Mouse (Mus musculus): ENCODE results near the gene Ggt6. TPM values are rescaled to one million over a fixed set of nuclear protein-coding genes. Genes with fewer than 3 reads are reported as not detected.

The Ggt6 gene
- 0.21 TPM in 1 of 2 replicates, not detected in the other for polyA plus RNA-seq (2012; rRNA removed)

DNA sequence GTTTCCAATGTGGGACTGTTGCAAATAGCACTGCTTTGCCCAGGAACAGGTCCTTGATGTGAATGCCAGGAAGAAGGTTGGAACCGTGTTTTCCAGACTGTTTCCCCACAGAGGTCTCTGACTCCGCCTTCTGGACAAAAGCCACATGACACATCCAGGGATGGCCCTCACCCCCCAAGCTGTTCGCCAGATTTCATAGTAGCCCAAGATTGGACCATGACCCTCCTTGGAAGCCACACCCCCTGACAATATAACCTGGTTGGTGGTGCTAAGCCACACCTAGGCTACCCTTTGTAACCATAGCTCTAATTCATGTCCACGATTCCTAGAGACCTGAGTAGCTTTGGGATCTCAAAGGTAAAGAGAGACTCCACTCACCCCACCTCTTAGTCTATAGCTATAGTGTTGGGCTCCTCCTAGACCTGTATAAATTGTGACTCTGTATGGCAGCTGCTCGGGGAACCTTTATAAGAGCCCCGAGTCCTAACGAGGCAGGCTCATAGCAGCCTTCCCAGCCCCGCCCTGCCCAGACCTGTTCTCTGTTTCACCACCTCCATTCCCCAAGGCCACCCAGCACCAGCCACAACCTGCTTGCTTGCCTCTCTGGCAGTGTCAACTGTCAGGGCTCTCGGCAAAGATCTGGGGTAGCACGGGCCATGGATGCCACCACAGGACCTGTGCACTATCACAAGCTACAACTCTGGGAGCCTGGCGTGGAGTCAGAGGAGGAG, at the start of gene Ggt6:
TSS of gene Ggt6 (plus strand) at position 564 of the 731 bp plus-strand sequence.

DNA sequence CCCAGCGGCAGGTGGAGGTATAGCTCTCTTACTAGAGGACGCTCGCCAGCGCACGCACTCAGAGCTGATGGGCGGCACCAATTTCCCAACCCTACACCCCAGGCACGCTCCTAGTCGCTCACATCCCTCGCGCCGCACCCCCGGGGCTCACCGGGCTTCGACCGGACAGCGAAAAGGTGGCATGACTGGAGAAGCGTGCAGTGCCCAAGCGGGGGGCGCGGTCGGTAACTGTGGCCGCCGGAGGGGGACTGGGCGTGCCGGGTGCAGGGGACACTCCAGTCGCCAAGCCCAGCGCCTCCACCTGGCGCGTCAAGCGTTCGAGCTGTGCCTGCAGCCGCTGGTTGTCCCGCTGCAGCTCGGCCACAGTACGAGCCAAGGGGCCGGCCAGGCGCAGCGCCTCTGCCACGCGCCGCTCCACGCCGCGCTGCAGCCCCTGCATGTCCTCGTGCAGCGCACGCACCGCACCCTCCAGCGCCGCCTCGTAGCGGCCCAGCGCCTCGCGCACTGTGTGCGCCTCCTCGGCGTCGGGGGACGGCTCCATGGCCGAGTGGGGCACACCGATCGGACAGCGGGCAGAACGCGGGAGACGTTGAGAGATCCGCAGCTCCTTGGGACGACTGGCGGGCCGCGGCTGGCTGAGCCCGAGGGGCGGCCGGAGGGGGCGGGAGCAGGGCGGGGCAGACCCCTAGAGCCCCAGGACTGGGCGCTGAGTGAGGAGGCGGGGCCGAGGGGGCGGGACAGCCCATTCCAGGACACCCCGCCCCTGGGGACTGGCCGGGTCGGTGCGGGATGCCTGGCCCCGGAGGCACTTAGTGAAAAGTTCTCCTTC, 24.0 kb upstream of the Ggt6 start, which contains the start of gene Smtnl2:
TSS of gene Smtnl2 (minus strand) at position 621 of the 829 bp plus-strand sequence.

DNA sequence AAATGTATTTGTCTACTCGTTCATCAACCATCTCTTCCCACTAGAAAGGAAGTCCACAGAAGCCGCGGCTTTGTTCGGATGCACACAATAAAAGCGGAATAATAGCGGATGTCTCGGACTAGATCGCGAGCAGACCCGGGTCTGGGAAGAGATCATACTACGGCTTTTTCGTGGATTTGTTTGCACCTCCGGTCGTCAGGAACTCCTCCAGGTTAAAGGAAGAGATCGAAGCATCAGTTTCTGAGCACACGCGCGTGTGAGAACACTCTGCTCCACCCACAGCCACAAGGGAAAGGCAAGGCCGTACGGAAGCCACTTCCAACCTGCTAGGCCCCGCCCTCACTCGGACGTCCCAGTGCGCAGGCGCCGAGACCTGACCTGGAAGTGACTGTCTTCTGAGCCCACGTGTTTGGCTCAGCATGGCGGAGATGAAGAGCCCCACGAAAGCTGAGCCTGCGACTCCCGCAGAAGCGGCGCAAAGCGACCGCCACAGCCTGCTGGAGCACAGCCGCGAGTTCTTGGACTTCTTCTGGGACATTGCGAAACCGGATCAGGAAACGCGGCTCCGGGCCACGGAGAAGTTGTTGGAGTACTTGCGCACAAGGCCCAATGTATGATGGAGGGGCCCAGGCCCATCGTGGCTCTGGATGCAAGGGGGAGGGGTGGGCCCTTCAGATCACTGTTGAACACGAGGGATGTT, 5.8 kb downstream of the Ggt6 start, which contains the start of gene Mybbp1a:
TSS of gene Mybbp1a (plus strand) at position 391 of the 700 bp plus-strand sequence.

Other genes starting within 250 kb of the Ggt6 start
- 5.5 and 5.8 TPM in 2 replicates for gene Gm43951, start 228.7 kb upstream of the Ggt6 start, polyA plus RNA-seq (2012; rRNA removed)
- 34.3 and 34.9 TPM in 2 replicates for gene 4933427D14Rik, start 228.1 kb upstream of the Ggt6 start, polyA plus RNA-seq (2012; rRNA removed)
- gene Txndc17, start 228.0 kb upstream of the Ggt6 start, polyA plus RNA-seq (2012; rRNA removed): 89.9 and 97.7 TPM in 2 replicates
- gene Med31, start 219.9 kb upstream of the Ggt6 start, polyA plus RNA-seq (2012; rRNA removed): 41.9 and 53.8 TPM in 2 replicates
- gene Slc13a5, start 168.3 kb upstream of the Ggt6 start, polyA plus RNA-seq (2012; rRNA removed): 1.6 and 3.7 TPM in 2 replicates
- gene Xaf1, start 133.9 kb upstream of the Ggt6 start, polyA plus RNA-seq (2012; rRNA removed): 4.0 and 4.2 TPM in 2 replicates
- gene Fbxo39, start 121.1 kb upstream of the Ggt6 start, polyA plus RNA-seq (2012; rRNA removed): not detected in 2 replicates
- 3.6 and 3.7 TPM in 2 replicates for gene Tekt1, start 73.1 kb upstream of the Ggt6 start, polyA plus RNA-seq (2012; rRNA removed)
- 1.7 and 5.0 TPM in 2 replicates for gene Smtnl2, start 23.8 kb upstream of the Ggt6 start, polyA plus RNA-seq (2012; rRNA removed)
- gene Mybbp1a, start 5.8 kb downstream of the Ggt6 start, polyA plus RNA-seq (2012; rRNA removed): 87.2 and 91.4 TPM in 2 replicates
- gene Spns2, start 54.4 kb downstream of the Ggt6 start, polyA plus RNA-seq (2012; rRNA removed): 37.9 and 40.8 TPM in 2 replicates
- 0.14 and 0.24 TPM in 2 replicates for gene Spns3, start 115.0 kb downstream of the Ggt6 start, polyA plus RNA-seq (2012; rRNA removed)
- gene Ube2g1, start 171.8 kb downstream of the Ggt6 start, polyA plus RNA-seq (2012; rRNA removed): 45.2 and 50.6 TPM in 2 replicates